Mouse (Mus musculus) liver, embryonic 14.5 days (tissue): ENCODE results near the gene Porcn.

Experiments used
- CTCF ChIP-seq: IDR thresholded peaks from 2 replicates; pipeline ENCODE4 v1.5.1; 2016; ENCODE audit warnings: antibody characterized with exemption, low read depth, control low read depth
- EP300 ChIP-seq: IDR thresholded peaks from 2 replicates; pipeline ENCODE4 v1.6.1; 2016; ENCODE audit warnings: antibody characterized with exemption, low read depth

GRCm38 (mm10) chrX:8192640-8193418 lies 13.5 kb downstream of the Porcn start:
- TF ChIP-seq CTCF (no peak), EP300 (no peak)
